Mouse (Mus musculus) cerebellum, adult 18-20 months (tissue): ENCODE data around the gene Phc1.
"Not testable (repeated sequence)": the region's sequence is repeated elsewhere in the genome, so short reads cannot be mapped to it uniquely, and the experiment has no call there.

ENCODE experiments used
- DNase-seq, 2 experiments: peaks; one replicate each; pipeline ENCODE4 v3.0.0; 2021

The Phc1 gene

GRCm38 (mm10) chr6:122340349-122341000 lies at the start of gene Phc1:
TSS of gene Phc1 (minus strand) at chr6:122340561.
- DNase-seq, result no peak

- DNase-seq, result not testable (repeated sequence)
Measured at GRCm38 (mm10) chr6:122389986-122390385, 49.6 kb upstream of the Phc1 start.

GRCm38 (mm10) chr6:122387177-122388028 lies 47.0 kb upstream of the Phc1 start:
- not testable (repeated sequence) for DNase-seq

GRCm38 (mm10) chr6:122385724-122386123 lies 45.4 kb upstream of the Phc1 start:
- DNase-seq, result no peak

GRCm38 (mm10) chr6:122384886-122385285 lies 44.5 kb upstream of the Phc1 start:
- no peak for DNase-seq

- no peak for DNase-seq
Measured at GRCm38 (mm10) chr6:122383211-122383610, 42.9 kb upstream of the Phc1 start.

- DNase-seq, result no peak
Measured at GRCm38 (mm10) chr6:122382046-122382445, 41.7 kb upstream of the Phc1 start.

- no peak for DNase-seq
Measured at GRCm38 (mm10) chr6:122368245-122368644, 27.9 kb upstream of the Phc1 start.

GRCm38 (mm10) chr6:122366976-122367375 lies 26.6 kb upstream of the Phc1 start:
- no peak for DNase-seq

- DNase-seq, result no peak
Measured at GRCm38 (mm10) chr6:122366287-122366686, 25.9 kb upstream of the Phc1 start.

- DNase-seq, result no peak
Measured at GRCm38 (mm10) chr6:122365706-122366105, 25.3 kb upstream of the Phc1 start.

- DNase-seq, result no peak
Measured at GRCm38 (mm10) chr6:122357089-122357488, 16.7 kb upstream of the Phc1 start.

- DNase-seq, result no peak
Measured at GRCm38 (mm10) chr6:122355909-122356308, 15.5 kb upstream of the Phc1 start.

GRCm38 (mm10) chr6:122347326-122347725 lies 7.0 kb upstream of the Phc1 start:
- not testable (repeated sequence) for DNase-seq

GRCm38 (mm10) chr6:122346399-122346798 lies 6.0 kb upstream of the Phc1 start:
- no peak for DNase-seq

- DNase-seq, result no peak
Measured at GRCm38 (mm10) chr6:122345731-122346130, 5.4 kb upstream of the Phc1 start.

GRCm38 (mm10) chr6:122344386-122345116 lies 4.2 kb upstream of the Phc1 start:
- no peak for DNase-seq

- DNase-seq, result no peak
Measured at GRCm38 (mm10) chr6:122343719-122344118, 3.4 kb upstream of the Phc1 start.

- DNase-seq, result no peak
Measured at GRCm38 (mm10) chr6:122342125-122342524, 1.8 kb upstream of the Phc1 start.

GRCm38 (mm10) chr6:122341038-122341810 lies 863 bp upstream of the Phc1 start:
- DNase-seq, result no peak

- peak; percentile 76 to 90 for DNase-seq
Measured at GRCm38 (mm10) chr6:122339648-122340341, 566 bp downstream of the Phc1 start.

- peak; percentile 71 to 77 for DNase-seq
Measured at GRCm38 (mm10) chr6:122339047-122339647, 1.2 kb downstream of the Phc1 start.
